Comparison of ENCODE assay signal across 32 mouse cellular contexts in genomic region chrX:134426819-134427218, GRCm38 (mm10). TPM values are rescaled to one million over a fixed set of nuclear protein-coding genes. Genes with fewer than 3 reads are reported as not detected.
DNase-seq lines count a peak whose midpoint lies in the region; ATAC-seq and TF ChIP-seq lines count a peak whose summit lies in the region.
"Had no signal": no experiment of that assay in that cellular context is flagged by ENCODE, and none has a peak within 500 bp of the region (broad histone marks: within the 10 kb centered on the region; RNA-seq: fewer than 3 reads in every experiment).

No protein-coding gene starts in this region.

- no peaks in the 10 kb centered on the region for H3K27me3 ChIP-seq in forebrain, embryonic 15.5 days
- no peaks in the 10 kb centered on the region for H3K27me3 ChIP-seq in forebrain, postnatal 0 days (ENCODE audit: insufficient read depth, low read length)
- H3K27me3 ChIP-seq: forebrain, embryonic 13.5 days; heart, embryonic 13.5 days; liver, embryonic 13.5 days; neural tube, embryonic 12.5 days; stomach, embryonic 15.5 days had no signal

- no peak overlapping the region for H3K4me2 ChIP-seq in forebrain, embryonic 15.5 days (replicated peaks)
- H3K4me2 ChIP-seq in forebrain, postnatal 0 days (ENCODE audit: low read depth): no peak overlapping the region
- H3K4me2 ChIP-seq: embryonic facial prominence, embryonic 13.5 days; forebrain, embryonic 13.5 days; heart, embryonic 13.5 days; liver, embryonic 13.5 days; lung, embryonic 14.5 days; neural tube, embryonic 12.5 days; stomach, embryonic 15.5 days had no signal

- H3K4me3 ChIP-seq in forebrain, embryonic 15.5 days: no peak overlapping the region
- no peak overlapping the region for H3K4me3 ChIP-seq in forebrain, postnatal 0 days (ENCODE audit: low read depth, low read length)
- H3K4me3 ChIP-seq: embryonic facial prominence, embryonic 13.5 days; forebrain, embryonic 13.5 days; heart, adult 2 months; heart, embryonic 13.5 days; liver, embryonic 13.5 days; neural tube, embryonic 12.5 days; stomach, embryonic 15.5 days had no signal

- no peak for TF ChIP-seq CTCF in forebrain, postnatal 0 days (IDR thresholded peaks at IDR 0.05; ENCODE audit: low read depth)

- no peaks in the 10 kb centered on the region for H3K36me3 ChIP-seq in forebrain, embryonic 15.5 days
- no peaks in the 10 kb centered on the region for H3K36me3 ChIP-seq in forebrain, postnatal 0 days (ENCODE audit: insufficient read depth)
- H3K36me3 ChIP-seq: embryonic facial prominence, embryonic 13.5 days; heart, embryonic 13.5 days; liver, embryonic 13.5 days; neural tube, embryonic 12.5 days; stomach, embryonic 15.5 days had no signal

- ATAC-seq in forebrain, embryonic 15.5 days (replicated peaks): 0 out of 2 replicates have a peak, but pooled peaks have one; percentile 32
- ATAC-seq in forebrain, postnatal 0 days: no peak
- ATAC-seq: CD4-positive, CD25-positive, alpha-beta regulatory T cell, adult 4 months; forebrain, embryonic 13.5 days; inflammation-experienced regulatory T-cells, adult 6 months had no signal

- no peak for DNase-seq in forebrain, postnatal 0 days
- DNase-seq in layer of hippocampus, postnatal 10 days (ENCODE audit: low spot score in 2 of 2): peak; percentile 8 to 33
- no peak for DNase-seq in layer of hippocampus, postnatal 25 days (ENCODE audit: extremely low spot score in 1 of 2, low spot score in 1 of 2)
- DNase-seq in right cerebral cortex, postnatal 10 days (ENCODE audit: low spot score in 2 of 2): peak; percentile 31 to 35
- no peak for DNase-seq in right cerebral cortex, adult 18-20 months
- DNase-seq in testis, postnatal 14 days (ENCODE audit: low spot score): peak; percentile 36
- no peak for DNase-seq in adrenal gland, postnatal 36 days
- DNase-seq: adrenal gland, postnatal 25 days; cerebellum, adult 11-12 months; gastrocnemius, postnatal 25 days; heart, adult 2 months; kidney, adult 18-20 months; layer of hippocampus, postnatal 36 days; liver, embryonic 13.5 days; lung, embryonic 14.5 days; lung, postnatal 4 days; retina, postnatal 1 day; right cerebral cortex, postnatal 4 days; thymus, adult 2 months had no signal

- no peak overlapping the region for H3K27ac ChIP-seq in forebrain, embryonic 15.5 days (replicated peaks)
- H3K27ac ChIP-seq in forebrain, postnatal 0 days (ENCODE audit: low read depth, low read length): no peak overlapping the region
- H3K27ac ChIP-seq: embryonic facial prominence, embryonic 13.5 days; forebrain, embryonic 13.5 days; heart, adult 2 months; heart, embryonic 13.5 days; kidney, postnatal 0 days; liver, embryonic 13.5 days; neural tube, embryonic 12.5 days; stomach, embryonic 15.5 days had no signal

- H3K9me3 ChIP-seq in forebrain, embryonic 15.5 days: no peaks in the 10 kb centered on the region
- no peaks in the 10 kb centered on the region for H3K9me3 ChIP-seq in forebrain, postnatal 0 days (ENCODE audit: low read length)
- H3K9me3 ChIP-seq: embryonic facial prominence, embryonic 13.5 days; forebrain, embryonic 13.5 days; heart, embryonic 13.5 days; liver, embryonic 13.5 days; neural tube, embryonic 12.5 days; stomach, embryonic 15.5 days had no signal

- H3K9ac ChIP-seq in forebrain, embryonic 15.5 days (replicated peaks): no peak overlapping the region
- no peak overlapping the region for H3K9ac ChIP-seq in forebrain, postnatal 0 days
- H3K9ac ChIP-seq: embryonic facial prominence, embryonic 13.5 days; forebrain, embryonic 13.5 days; heart, embryonic 13.5 days; liver, embryonic 13.5 days; lung, embryonic 14.5 days; neural tube, embryonic 12.5 days; stomach, embryonic 15.5 days had no signal

- H3K4me1 ChIP-seq in forebrain, embryonic 15.5 days: no peaks in the 10 kb centered on the region
- no peaks in the 10 kb centered on the region for H3K4me1 ChIP-seq in forebrain, postnatal 0 days (ENCODE audit: insufficient read depth)
- H3K4me1 ChIP-seq: embryonic facial prominence, embryonic 13.5 days; forebrain, embryonic 13.5 days; heart, embryonic 13.5 days; liver, embryonic 13.5 days; neural tube, embryonic 12.5 days; stomach, embryonic 15.5 days had no signal

- WGBS in forebrain, embryonic 15.5 days: 78% methylated on average over 6 of the region's 6 CpGs
- 63% methylated on average over 6 of the region's 6 CpGs for WGBS in forebrain, postnatal 0 days

RNA-seq across cellular contexts. Expression of gene Drp2, which starts 22.5 kb away (rescaled TPM):
- polyA plus RNA-seq in forebrain, embryonic 15.5 days (2015; fragmentation: Nextera tagmentation; extraction: Ambion mirVana): 14.2 and 16.8 TPM in 2 replicates
- 35.6 and 38.2 TPM in 2 replicates for total RNA-seq in forebrain, postnatal 0 days (2014; rRNA removed)
- 6.7 and 10.1 TPM in 2 replicates for polyA plus RNA-seq in forebrain, postnatal 0 days (2015; fragmentation: Nextera tagmentation; extraction: Ambion mirVana)
- 10 to 100 TPM; 40.3 to 40.6 TPM for total RNA-seq in layer of hippocampus, postnatal 10 days (2021)
- total RNA-seq in layer of hippocampus, postnatal 25 days (2021): 10 to 100 TPM; 39.3 to 48.3 TPM
- under 1 TPM; 0.17 to 0.23 TPM for total RNA-seq in adrenal gland, postnatal 36 days (2021)
- total RNA-seq: monocyte, adult 5-6 weeks had no signal
- polyA plus RNA-seq: CD4-positive, CD25-positive, alpha-beta regulatory T cell, adult 4 months had no signal

RNA-seq across cellular contexts. Expression of gene Taf7l, which starts 49.5 kb away (rescaled TPM):
- not detected in 2 replicates for polyA plus RNA-seq in forebrain, embryonic 15.5 days (2015; fragmentation: Nextera tagmentation; extraction: Ambion mirVana)
- not detected in 2 replicates for total RNA-seq in forebrain, postnatal 0 days (2014; rRNA removed)
- polyA plus RNA-seq in forebrain, postnatal 0 days (2015; fragmentation: Nextera tagmentation; extraction: Ambion mirVana): 0.24 TPM in 1 of 2 replicates, not detected in the other
- total RNA-seq in layer of hippocampus, postnatal 10 days (2021): not detected
- under 1 TPM in 1 of 2 experiments, not detected in 1; 0.54 TPM for total RNA-seq in layer of hippocampus, postnatal 25 days (2021)
- total RNA-seq in adrenal gland, postnatal 36 days (2021): not detected
- total RNA-seq: adrenal gland, postnatal 25 days; gastrocnemius, postnatal 25 days; heart, adult 2 months; heart, postnatal 25 days; layer of hippocampus, postnatal 36 days; left cerebral cortex, postnatal 14 days; monocyte, adult 5-6 weeks had no signal
- polyA plus RNA-seq: CD4-positive, CD25-positive, alpha-beta regulatory T cell, adult 4 months; forebrain, embryonic 13.5 days; heart, adult 2 months; heart, embryonic 13.5 days; inflammation-experienced regulatory T-cells, adult 6 months; kidney, postnatal 0 days; large intestine, adult 2 months; liver, embryonic 13.5 days; lung, embryonic 14.5 days; stomach, embryonic 15.5 days; thymus, adult 2 months had no signal

Comparison
In these comparisons a context has a peak if more than half of its experiments do, and no peak if none do; other contexts are left out.
1. DNase-seq: peak in layer of hippocampus, postnatal 10 days (2 of 2), right cerebral cortex, postnatal 10 days (2 of 2) and testis, postnatal 14 days (single experiment); none in forebrain, postnatal 0 days (single experiment), layer of hippocampus, postnatal 25 days (0 of 2), right cerebral cortex, adult 18-20 months (single experiment) and adrenal gland, postnatal 36 days (0 of 2).
2. RNA of gene Drp2, which starts 22.5 kb away (total RNA-seq): 39.3 to 48.3 TPM in layer of hippocampus, postnatal 25 days, 40.3 to 40.6 TPM in layer of hippocampus, postnatal 10 days and 35.6 to 38.2 TPM in forebrain, postnatal 0 days; 0.17 to 0.23 TPM in adrenal gland, postnatal 36 days; every median in the first group is over 10 times any median in the second.